Mouse (Mus musculus): ENCODE measurements around the gene Slc39a11. TPM values are rescaled to one million over a fixed set of nuclear protein-coding genes. Genes with fewer than 3 reads are reported as not detected.

Gene Slc39a11
- polyA plus RNA-seq, 1 experiment from 2014 or later, result 23.5 TPM

GRCm38 (mm10) chr11:113431161-113431560 is 218.7 kb downstream of the Slc39a11 start:
- no peaks in the 10 kb centered on the region for H3K9me3 ChIP-seq (ENCODE audit: control insufficient read depth, low read length)
- no peak for ATAC-seq (ENCODE audit: low read depth)
- H3K4me1 ChIP-seq (ENCODE audit: control insufficient read depth, insufficient read depth, low read length), result 0 out of 2 replicates have a peak, but pooled peaks cover 2% of the 10 kb centered on the region
- H3K27me3 ChIP-seq (ENCODE audit: control insufficient read depth, insufficient read depth, low read length), result no peaks in the 10 kb centered on the region
- H3K27ac ChIP-seq (ENCODE audit: low read depth, low read length), result no peak overlapping the region
- no peak overlapping the region for H3K4me3 ChIP-seq (ENCODE audit: low read depth, low read length)
- 66% methylated on average over 7 of the region's 7 CpGs for WGBS
- no peak overlapping the region for H3K9ac ChIP-seq (replicated peaks; ENCODE audit: low read depth, low read length)
- H3K4me2 ChIP-seq (ENCODE audit: low read depth, low read length), result no peak overlapping the region
- no peaks in the 10 kb centered on the region for H3K36me3 ChIP-seq (ENCODE audit: control insufficient read depth, insufficient read depth, low read length)

GRCm38 (mm10) chr11:113425882-113426281 is 224.0 kb downstream of the Slc39a11 start:
- H3K4me2 ChIP-seq (ENCODE audit: low read depth, low read length), result no peak overlapping the region
- H3K4me3 ChIP-seq (ENCODE audit: low read depth, low read length), result no peak overlapping the region
- 0 out of 2 replicates have a peak, but pooled peaks cover 11% of the 10 kb centered on the region for H3K4me1 ChIP-seq (ENCODE audit: control insufficient read depth, insufficient read depth, low read length)
- peak overlapping the region; percentile 2 for H3K27ac ChIP-seq (ENCODE audit: low read depth, low read length)
- WGBS, result 38% methylated on average over 9 of the region's 9 CpGs
- peak; percentile 51; the same call in 1 of the 2 replicates for ATAC-seq (ENCODE audit: low read depth)
- no peaks in the 10 kb centered on the region for H3K9me3 ChIP-seq (ENCODE audit: control insufficient read depth, low read length)
- H3K27me3 ChIP-seq (ENCODE audit: control insufficient read depth, insufficient read depth, low read length), result no peaks in the 10 kb centered on the region
- H3K9ac ChIP-seq (replicated peaks; ENCODE audit: low read depth, low read length), result no peak overlapping the region
- no peaks in the 10 kb centered on the region for H3K36me3 ChIP-seq (ENCODE audit: control insufficient read depth, insufficient read depth, low read length)

GRCm38 (mm10) chr11:113425454-113425853 is 224.4 kb downstream of the Slc39a11 start:
- 0 out of 2 replicates have a peak overlapping the region, but pooled peaks have one; percentile 2 for H3K27ac ChIP-seq (ENCODE audit: low read depth, low read length)
- H3K27me3 ChIP-seq (ENCODE audit: control insufficient read depth, insufficient read depth, low read length), result no peaks in the 10 kb centered on the region
- H3K4me2 ChIP-seq (ENCODE audit: low read depth, low read length), result 0 out of 2 replicates have a peak overlapping the region, but pooled peaks have one; percentile 7
- 0 out of 2 replicates have a peak, but pooled peaks cover 11% of the 10 kb centered on the region for H3K4me1 ChIP-seq (ENCODE audit: control insufficient read depth, insufficient read depth, low read length)
- no peak overlapping the region for H3K4me3 ChIP-seq (ENCODE audit: low read depth, low read length)
- H3K36me3 ChIP-seq (ENCODE audit: control insufficient read depth, insufficient read depth, low read length), result no peaks in the 10 kb centered on the region
- no peaks in the 10 kb centered on the region for H3K9me3 ChIP-seq (ENCODE audit: control insufficient read depth, low read length)
- WGBS, result 56% methylated on average over 3 of the region's 3 CpGs
- no peak for ATAC-seq (ENCODE audit: low read depth)
- H3K9ac ChIP-seq (replicated peaks; ENCODE audit: low read depth, low read length), result no peak overlapping the region

- Histone ChIP-seq H3K36me3 (ENCODE audit: control insufficient read depth, insufficient read depth, low read length) (no peaks in the 10 kb centered on the region), H3K27me3 (ENCODE audit: control insufficient read depth, insufficient read depth, low read length) (no peaks in the 10 kb centered on the region), H3K9ac (replicated peaks; ENCODE audit: low read depth, low read length) (no peak overlapping the region), H3K9me3 (ENCODE audit: control insufficient read depth, low read length) (no peaks in the 10 kb centered on the region), H3K27ac (ENCODE audit: low read depth, low read length) (no peak overlapping the region), H3K4me3 (ENCODE audit: low read depth, low read length) (no peak overlapping the region), H3K4me2 (ENCODE audit: low read depth, low read length) (no peak overlapping the region), H3K4me1 (ENCODE audit: control insufficient read depth, insufficient read depth, low read length) (0 out of 2 replicates have a peak, but pooled peaks cover 11% of the 10 kb centered on the region)
- WGBS, result 71% methylated on average over 3 of the region's 4 CpGs
- ATAC-seq (ENCODE audit: low read depth), result no peak
These were observed 225.1 kb downstream of the Slc39a11 start for GRCm38 (mm10) chr11:113424765-113425164.

GRCm38 (mm10) chr11:113422598-113422997 is 227.3 kb downstream of the Slc39a11 start:
- over 99% methylated on average over 7 of the region's 7 CpGs for WGBS
- ATAC-seq (ENCODE audit: low read depth), result no peak

GRCm38 (mm10) chr11:113418921-113419655 is 230.8 kb downstream of the Slc39a11 start:
- Histone ChIP-seq H3K4me2 (ENCODE audit: low read depth, low read length) (no peak overlapping the region), H3K4me1 (ENCODE audit: control insufficient read depth, insufficient read depth, low read length) (0 out of 2 replicates have a peak, but pooled peaks cover 3% of the 10 kb centered on the region), H3K27ac (ENCODE audit: low read depth, low read length) (no peak overlapping the region), H3K9me3 (ENCODE audit: control insufficient read depth, low read length) (no peaks in the 10 kb centered on the region), H3K27me3 (ENCODE audit: control insufficient read depth, insufficient read depth, low read length) (no peaks in the 10 kb centered on the region), H3K4me3 (ENCODE audit: low read depth, low read length) (no peak overlapping the region), H3K9ac (replicated peaks; ENCODE audit: low read depth, low read length) (no peak overlapping the region), H3K36me3 (ENCODE audit: control insufficient read depth, insufficient read depth, low read length) (no peaks in the 10 kb centered on the region)
- 70% methylated on average over 15 of the region's 15 CpGs for WGBS
- ATAC-seq (ENCODE audit: low read depth), result no peak

More at GRCm38 (mm10) chr11:113422598-113422997, 227.3 kb downstream of the Slc39a11 start:
- H3K27me3 ChIP-seq (ENCODE audit: control insufficient read depth, insufficient read depth, low read length), result no peaks in the 10 kb centered on the region
- no peaks in the 10 kb centered on the region for H3K36me3 ChIP-seq (ENCODE audit: control insufficient read depth, insufficient read depth, low read length)
- 0 out of 2 replicates have a peak, but pooled peaks cover 11% of the 10 kb centered on the region for H3K4me1 ChIP-seq (ENCODE audit: control insufficient read depth, insufficient read depth, low read length)
- no peaks in the 10 kb centered on the region for H3K9me3 ChIP-seq (ENCODE audit: control insufficient read depth, low read length)
- H3K4me3 ChIP-seq (ENCODE audit: low read depth, low read length), result no peak overlapping the region
- H3K9ac ChIP-seq (replicated peaks; ENCODE audit: low read depth, low read length), result no peak overlapping the region
- H3K4me2 ChIP-seq (ENCODE audit: low read depth, low read length), result no peak overlapping the region
- no peak overlapping the region for H3K27ac ChIP-seq (ENCODE audit: low read depth, low read length)

GRCm38 (mm10) chr11:113417948-113418347 is 231.9 kb downstream of the Slc39a11 start:
- H3K4me1 ChIP-seq (ENCODE audit: control insufficient read depth, insufficient read depth, low read length), result no peaks in the 10 kb centered on the region
- no peak overlapping the region for H3K27ac ChIP-seq (ENCODE audit: low read depth, low read length)
- no peaks in the 10 kb centered on the region for H3K27me3 ChIP-seq (ENCODE audit: control insufficient read depth, insufficient read depth, low read length)
- WGBS, result 86% methylated on average over 4 of the region's 4 CpGs
- H3K9ac ChIP-seq (replicated peaks; ENCODE audit: low read depth, low read length), result no peak overlapping the region
- H3K4me2 ChIP-seq (ENCODE audit: low read depth, low read length), result no peak overlapping the region
- H3K9me3 ChIP-seq (ENCODE audit: control insufficient read depth, low read length), result no peaks in the 10 kb centered on the region
- H3K4me3 ChIP-seq (ENCODE audit: low read depth, low read length), result no peak overlapping the region
- no peaks in the 10 kb centered on the region for H3K36me3 ChIP-seq (ENCODE audit: control insufficient read depth, insufficient read depth, low read length)
- no peak for ATAC-seq (ENCODE audit: low read depth)

- Histone ChIP-seq H3K9me3 (ENCODE audit: control insufficient read depth, low read length) (no peaks in the 10 kb centered on the region), H3K4me3 (ENCODE audit: low read depth, low read length) (no peak overlapping the region), H3K4me1 (ENCODE audit: control insufficient read depth, insufficient read depth, low read length) (no peaks in the 10 kb centered on the region), H3K27ac (ENCODE audit: low read depth, low read length) (no peak overlapping the region), H3K27me3 (ENCODE audit: control insufficient read depth, insufficient read depth, low read length) (no peaks in the 10 kb centered on the region), H3K4me2 (ENCODE audit: low read depth, low read length) (no peak overlapping the region), H3K36me3 (ENCODE audit: control insufficient read depth, insufficient read depth, low read length) (no peaks in the 10 kb centered on the region), H3K9ac (replicated peaks; ENCODE audit: low read depth, low read length) (no peak overlapping the region)
- 85% methylated on average over 4 of the region's 4 CpGs for WGBS
- ATAC-seq (ENCODE audit: low read depth), result no peak
These were observed 237.3 kb downstream of the Slc39a11 start for GRCm38 (mm10) chr11:113412545-113412944.

- H3K9me3 ChIP-seq (ENCODE audit: control insufficient read depth, low read length), result no peaks in the 10 kb centered on the region
- H3K4me3 ChIP-seq (ENCODE audit: low read depth, low read length), result no peak overlapping the region
- 83% methylated on average over 10 of the region's 10 CpGs for WGBS
- no peak overlapping the region for H3K4me2 ChIP-seq (ENCODE audit: low read depth, low read length)
- no peaks in the 10 kb centered on the region for H3K36me3 ChIP-seq (ENCODE audit: control insufficient read depth, insufficient read depth, low read length)
- no peak overlapping the region for H3K27ac ChIP-seq (ENCODE audit: low read depth, low read length)
- no peaks in the 10 kb centered on the region for H3K4me1 ChIP-seq (ENCODE audit: control insufficient read depth, insufficient read depth, low read length)
- H3K9ac ChIP-seq (replicated peaks; ENCODE audit: low read depth, low read length), result no peak overlapping the region
- ATAC-seq (ENCODE audit: low read depth), result no peak
- no peaks in the 10 kb centered on the region for H3K27me3 ChIP-seq (ENCODE audit: control insufficient read depth, insufficient read depth, low read length)
These were observed 238.1 kb downstream of the Slc39a11 start for GRCm38 (mm10) chr11:113411798-113412197.

Measured in neural tube, embryonic 14.5 days (tissue).